ENCODE assay signal across 19 mouse cellular contexts in the genomic region with DNA sequence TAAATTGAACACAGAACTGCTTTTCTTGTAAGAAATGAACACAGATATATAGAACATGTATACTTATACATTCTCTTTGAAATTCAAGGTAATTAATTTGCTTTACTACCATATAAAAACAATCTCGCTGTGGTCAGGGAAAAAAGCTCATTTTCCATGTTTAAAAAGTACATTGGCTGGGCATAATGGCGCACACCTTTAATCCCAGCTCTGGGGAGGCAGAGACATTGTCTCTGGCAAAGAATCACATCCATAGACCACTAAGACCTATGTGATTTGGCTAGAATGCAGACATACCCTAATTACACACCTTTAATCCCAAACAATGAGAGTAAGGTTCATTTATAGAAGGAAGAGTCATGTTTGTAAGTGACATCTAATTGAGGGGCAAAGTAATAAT. TPM values are rescaled to one million over a fixed set of nuclear protein-coding genes. Genes with fewer than 3 reads are reported as not detected.
"Had no signal": no experiment of that assay in that cellular context is flagged by ENCODE, and none has a peak within 500 bp of the region (broad histone marks: within the 10 kb centered on the region; RNA-seq: fewer than 3 reads in every experiment).

No protein-coding gene starts in this region.

RNA-seq across cellular contexts. Expression of gene Gm17019, which starts 12.7 kb away (rescaled TPM):
- polyA plus RNA-seq: gonadal fat pad, adult 2 months; heart, adult 2 months; heart, embryonic 13.5 days; heart, postnatal 0 days; hindbrain, embryonic 11.5 days; hindbrain, embryonic 13.5 days; hindbrain, postnatal 0 days; intestine, embryonic 14.5 days; intestine, embryonic 16.5 days; kidney, adult 2 months; kidney, embryonic 15.5 days; kidney, postnatal 0 days; large intestine, adult 2 months; limb, embryonic 13.5 days; liver, adult 2 months; liver, embryonic 12.5 days; liver, embryonic 14.5 days; liver, embryonic 16.5 days had no signal

RNA-seq across cellular contexts. Expression of gene Gm10354, which starts 41.3 kb away (rescaled TPM):
- polyA plus RNA-seq: gonadal fat pad, adult 2 months; heart, adult 2 months; heart, embryonic 13.5 days; heart, embryonic 15.5 days; heart, postnatal 0 days; hindbrain, embryonic 11.5 days; hindbrain, embryonic 13.5 days; hindbrain, postnatal 0 days; intestine, embryonic 14.5 days; intestine, embryonic 16.5 days; kidney, adult 2 months; kidney, embryonic 15.5 days; kidney, postnatal 0 days; large intestine, adult 2 months; limb, embryonic 13.5 days; liver, adult 2 months; liver, embryonic 12.5 days; liver, embryonic 14.5 days; liver, embryonic 16.5 days had no signal
